Mouse (Mus musculus): Measurements from ENCODE around the gene Il10rb. TPM values are rescaled to one million over a fixed set of nuclear protein-coding genes. Genes with fewer than 3 reads are reported as not detected.

The Il10rb gene
- total RNA-seq, 1 experiment from 2014 or later: 313 TPM

DNA sequence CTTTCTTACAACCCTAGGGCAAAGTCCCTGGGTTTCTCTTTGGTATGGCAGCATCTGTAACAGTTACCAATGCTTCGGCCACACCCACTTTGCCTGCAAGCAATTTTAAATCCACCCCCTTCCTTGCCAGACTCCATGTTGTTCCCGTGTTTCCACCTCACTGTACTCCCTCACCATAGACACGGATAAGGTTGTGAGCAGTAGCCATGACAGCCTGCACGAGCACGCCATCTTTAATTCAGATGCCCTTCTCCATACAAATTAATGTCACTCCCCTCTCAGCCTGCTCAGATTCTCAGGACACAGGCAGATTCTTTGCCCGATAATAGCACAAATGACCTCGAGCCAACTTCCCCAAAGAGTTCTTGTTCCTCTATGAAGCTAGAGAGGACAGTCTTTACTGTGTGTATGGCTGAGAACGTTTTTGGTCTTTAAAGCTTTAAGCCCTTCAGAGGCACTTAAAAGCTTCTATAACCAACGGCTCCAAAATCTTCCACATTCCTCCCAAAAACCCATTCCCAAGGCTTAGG lies 23.6 kb upstream of the Il10rb start:
- DNase-seq: no peak

DNA sequence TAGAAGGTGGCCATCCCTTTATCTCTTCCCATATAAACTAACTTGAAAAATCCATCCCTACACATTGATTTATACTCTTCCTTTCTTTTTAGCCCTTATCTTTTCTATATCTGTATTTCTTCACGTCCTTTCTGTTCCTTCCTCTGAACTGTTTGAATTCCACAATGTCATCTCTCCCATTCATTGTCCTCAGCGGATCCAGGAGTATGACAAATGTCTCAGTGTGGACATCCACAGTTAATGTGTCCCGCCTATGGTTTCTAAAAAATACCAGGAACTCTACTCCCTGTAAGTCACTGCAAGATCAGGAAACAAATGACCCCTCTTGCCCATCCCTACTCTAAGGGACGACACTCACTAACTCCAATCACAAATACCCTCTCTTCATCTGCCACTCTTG lies 21.7 kb upstream of the Il10rb start:
- no peak for DNase-seq

DNA sequence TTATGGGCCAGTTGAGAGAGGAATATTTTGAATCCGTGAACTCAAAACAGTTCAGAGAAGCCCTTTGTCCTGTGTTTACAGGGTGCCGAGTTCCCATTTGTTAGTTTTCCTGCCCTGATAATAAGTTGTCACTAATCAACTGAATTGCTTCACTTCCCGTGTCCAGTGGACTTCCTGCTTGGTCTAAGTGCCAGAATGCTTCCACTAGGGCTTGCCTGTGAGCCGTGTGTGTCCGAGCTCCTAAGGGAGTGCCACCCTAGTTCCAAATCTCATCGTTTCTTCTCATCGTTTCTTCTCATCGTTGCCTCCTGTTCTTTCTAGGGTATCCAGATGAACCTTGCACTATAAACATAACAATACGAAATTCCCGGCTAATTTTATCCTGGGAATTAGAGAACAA lies 20.3 kb upstream of the Il10rb start:
- DNase-seq: no peak

DNA sequence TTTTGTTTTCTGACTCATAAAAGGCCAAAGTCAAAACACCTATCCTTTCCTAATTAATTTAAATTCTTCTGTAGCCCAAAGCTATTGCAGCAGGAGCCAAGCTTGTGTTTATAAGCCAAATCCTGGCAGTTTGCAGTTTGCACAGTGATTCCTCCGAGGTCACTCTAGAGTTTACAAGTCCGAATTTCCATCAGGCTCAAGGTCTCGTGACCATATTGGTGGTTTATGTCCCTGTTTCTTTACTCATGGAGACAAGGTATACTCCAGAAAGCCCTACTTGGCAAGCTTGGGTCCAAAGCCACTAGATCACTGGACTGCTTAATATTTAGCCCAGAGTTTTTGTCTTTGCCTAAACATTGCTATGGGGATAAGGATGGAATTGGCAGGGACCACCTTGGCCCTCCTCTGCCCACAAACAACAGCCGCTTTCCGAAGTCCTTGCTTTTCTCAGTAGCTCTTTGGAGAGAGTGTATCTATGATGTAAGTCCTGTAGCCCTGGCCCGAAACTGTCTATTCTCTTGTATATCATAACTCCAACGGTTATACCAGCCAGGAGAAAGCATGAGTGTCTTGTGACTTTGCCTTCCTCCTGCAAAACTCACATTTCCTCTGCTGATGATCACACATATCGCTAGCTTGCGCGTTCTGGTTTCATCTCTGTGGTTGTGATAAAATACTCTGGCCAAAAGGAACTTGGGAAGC lies 19.4 kb upstream of the Il10rb start:
- DNase-seq: no peak

GRCm38 (mm10) chr16:91387121-91387486 lies 18.9 kb upstream of the Il10rb start:
- no peak for DNase-seq

DNA sequence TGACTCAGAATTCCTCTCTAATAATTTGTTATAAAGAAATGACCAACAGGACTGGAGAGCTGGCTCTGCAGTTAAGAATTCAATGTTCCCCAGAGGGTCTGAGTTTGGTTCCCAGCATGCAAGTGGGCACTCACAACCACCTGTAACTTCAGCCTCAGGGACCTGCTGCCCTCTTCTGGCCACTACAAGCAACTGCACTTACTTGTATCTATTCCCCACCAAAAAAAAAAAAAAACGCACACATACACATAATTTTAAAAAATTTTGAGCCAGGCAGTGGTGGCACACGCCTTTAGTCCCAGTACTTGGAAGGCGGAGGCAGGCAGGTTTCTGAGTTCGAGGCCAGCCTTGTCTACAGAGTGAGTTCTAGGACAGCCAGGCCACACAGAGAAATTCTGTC lies 15.9 kb upstream of the Il10rb start:
- no peak for DNase-seq

DNA sequence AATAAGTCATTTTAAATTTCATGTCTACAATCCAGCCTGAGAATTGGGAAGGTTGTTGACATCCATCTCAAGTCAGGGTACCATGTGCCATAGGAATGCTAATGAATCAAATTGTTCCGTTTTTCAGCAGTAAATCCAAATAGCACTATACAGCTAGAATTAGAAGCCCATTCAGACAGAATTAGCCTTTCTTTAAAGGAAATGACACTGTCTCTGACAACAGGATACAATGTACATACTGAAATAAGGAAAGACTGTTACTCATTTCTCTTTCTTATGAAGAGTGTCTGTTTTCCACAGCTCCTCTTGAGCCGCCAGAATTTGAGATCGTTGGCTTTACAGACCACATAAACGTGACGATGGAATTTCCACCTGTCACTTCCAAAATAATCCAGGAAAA lies 14.5 kb upstream of the Il10rb start, which contains the start of gene Gm21970:
Gm21970 (plus strand) TSS at position 301 of the 400 bp plus-strand sequence.
- DNase-seq: no peak

DNA sequence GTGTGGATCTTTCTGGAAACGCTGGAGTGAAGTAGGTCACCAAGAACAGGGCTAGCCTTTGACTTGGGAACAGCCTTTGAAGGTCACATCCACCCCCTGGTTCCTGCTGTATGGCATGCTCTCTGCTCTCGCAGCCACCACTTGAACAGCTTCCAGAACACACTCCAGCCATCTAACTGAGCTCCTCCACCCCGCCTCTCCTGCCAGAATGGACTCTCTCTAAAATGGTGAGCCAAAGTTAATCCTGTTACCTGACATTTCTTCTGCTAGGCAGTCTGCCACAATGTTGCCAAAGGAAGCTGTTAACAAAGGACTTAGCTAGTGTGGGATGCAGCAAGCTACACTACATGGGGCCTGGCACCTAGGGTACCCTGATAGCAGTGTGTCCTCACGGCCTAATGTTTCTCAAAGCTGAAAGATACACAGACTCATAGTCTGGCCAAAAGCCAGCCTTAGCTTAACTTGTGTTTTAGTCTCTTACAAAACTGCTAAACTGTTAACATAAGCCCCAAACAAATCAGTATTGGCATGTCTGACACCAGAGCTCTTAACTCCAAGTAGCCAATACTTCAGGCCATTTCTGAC lies 11.0 kb upstream of the Il10rb start:
- no peak for DNase-seq

GRCm38 (mm10) chr16:91395633-91396392 lies 10.2 kb upstream of the Il10rb start:
- no peak for DNase-seq

GRCm38 (mm10) chr16:91396844-91397537 lies 9.0 kb upstream of the Il10rb start:
- DNase-seq: no peak

GRCm38 (mm10) chr16:91398030-91398429 lies 7.9 kb upstream of the Il10rb start:
- DNase-seq: peak; percentile 28

- DNase-seq: no peak
These were observed 7.0 kb upstream of the Il10rb start for GRCm38 (mm10) chr16:91398944-91399343.

DNA sequence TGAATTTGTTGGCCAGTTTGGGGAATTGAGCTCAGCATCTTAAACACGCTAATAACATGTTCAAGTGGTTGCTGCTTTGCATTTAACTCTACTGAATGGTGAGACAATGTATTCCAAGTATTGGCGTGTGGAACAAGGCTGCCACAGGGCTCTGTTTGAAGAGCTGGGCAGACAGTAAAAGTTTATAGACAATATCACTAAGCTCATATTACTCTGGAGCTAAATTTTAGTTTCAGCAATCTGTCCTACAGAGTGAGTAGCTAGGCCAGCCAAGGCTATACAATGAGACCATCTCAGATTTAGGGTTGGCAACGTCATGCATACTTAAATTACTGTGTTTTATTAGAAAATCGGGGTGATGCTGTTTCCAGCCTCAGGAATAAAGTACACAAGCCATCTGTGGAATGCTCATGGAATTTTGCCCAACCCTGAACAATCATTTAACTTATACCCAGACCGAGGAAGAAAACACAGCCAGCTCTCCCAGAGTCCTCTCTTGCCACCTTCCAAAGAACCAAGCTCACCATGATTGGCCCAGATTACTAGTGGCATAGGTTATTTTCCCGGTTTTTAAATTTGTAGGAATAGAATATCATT lies 4.3 kb upstream of the Il10rb start:
- DNase-seq: no peak

DNA sequence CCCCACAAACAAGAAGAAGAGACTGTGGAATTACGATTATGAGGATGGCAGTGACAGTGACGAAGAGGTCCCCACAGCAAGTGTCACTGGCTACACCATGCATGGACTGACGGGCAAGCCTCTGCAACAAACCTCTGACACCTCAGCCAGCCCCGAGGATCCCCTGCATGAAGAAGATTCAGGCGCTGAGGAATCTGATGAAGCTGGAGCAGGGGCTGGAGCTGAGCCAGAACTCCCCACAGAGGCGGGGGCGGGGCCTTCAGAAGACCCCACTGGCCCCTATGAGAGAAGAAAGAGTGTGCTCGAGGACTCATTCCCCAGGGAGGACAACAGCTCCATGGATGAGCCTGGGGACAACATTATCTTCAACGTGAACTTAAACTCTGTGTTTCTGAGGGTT lies 2.2 kb upstream of the Il10rb start:
- no peak for DNase-seq

GRCm38 (mm10) chr16:91404187-91404586 lies 1.8 kb upstream of the Il10rb start:
- no peak for DNase-seq

DNA sequence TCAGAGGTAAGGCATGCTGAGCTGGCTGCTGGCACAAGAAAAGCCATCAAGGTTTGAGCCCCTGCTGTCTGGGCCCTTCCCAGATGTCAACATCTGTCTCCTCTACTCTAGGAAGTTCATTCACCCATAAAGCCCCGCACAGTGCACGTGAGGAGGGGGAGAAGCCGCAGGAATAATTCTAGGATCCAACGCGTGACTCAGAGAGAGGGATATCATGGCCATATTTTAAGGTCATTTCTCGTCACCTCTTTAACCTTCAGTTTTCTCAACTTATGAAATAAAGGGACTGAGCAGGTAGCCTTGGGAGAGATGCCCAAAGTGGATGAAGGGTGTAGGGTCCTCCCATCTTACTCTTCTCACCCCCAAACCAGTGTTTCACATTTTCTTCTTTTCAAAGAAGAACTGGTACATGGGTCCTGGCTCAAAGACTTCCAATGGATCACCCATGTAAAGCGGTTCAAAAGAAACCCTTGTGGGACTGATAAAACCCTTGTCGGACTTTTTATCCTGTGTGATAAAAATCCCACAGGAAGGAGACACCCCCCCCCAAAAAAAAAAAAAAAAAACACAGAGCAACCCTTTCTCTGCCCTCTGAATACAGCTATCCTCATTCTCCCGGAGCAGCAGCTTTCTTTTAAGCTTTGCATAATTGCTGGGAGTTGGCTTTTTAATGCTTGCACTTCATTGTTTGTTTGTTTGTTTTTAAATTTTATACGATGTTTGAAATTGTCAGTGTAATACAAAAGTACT lies 961 bp upstream of the Il10rb start:
- no peak for DNase-seq

DNA sequence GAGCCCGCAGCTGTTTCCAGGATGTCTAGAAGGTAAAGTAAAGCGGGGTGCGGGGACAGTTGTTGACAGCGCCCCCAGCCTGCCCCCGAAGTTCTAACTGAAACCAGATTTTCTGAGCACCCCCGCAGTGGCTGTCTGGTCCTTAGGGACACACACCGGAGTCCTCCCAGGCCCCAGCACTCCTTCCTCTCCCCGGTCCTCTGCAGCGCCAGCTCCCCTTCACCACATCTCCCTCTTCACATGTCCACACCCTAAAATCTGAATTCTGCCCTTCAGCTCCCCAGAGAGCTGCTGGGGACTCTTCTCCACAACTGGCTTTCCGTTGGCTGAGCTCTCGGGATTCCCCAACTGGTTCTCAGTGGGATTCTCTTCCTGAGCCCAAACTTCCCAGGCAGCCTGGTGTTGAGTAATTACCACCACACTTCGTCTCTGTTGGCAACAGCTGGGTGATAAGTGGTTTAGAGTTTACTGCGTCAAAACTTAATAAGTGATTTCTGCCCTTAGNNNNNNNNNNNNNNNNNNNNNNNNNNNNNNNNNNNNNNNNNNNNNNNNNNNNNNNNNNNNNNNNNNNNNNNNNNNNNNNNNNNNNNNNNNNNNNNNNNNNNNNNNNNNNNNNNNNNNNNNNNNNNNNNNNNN lies 739 bp downstream of the Il10rb start:
- DNase-seq: no peak

- DNase-seq: no peak
These were observed 7.3 kb downstream of the Il10rb start for GRCm38 (mm10) chr16:91413102-91413844.

DNA sequence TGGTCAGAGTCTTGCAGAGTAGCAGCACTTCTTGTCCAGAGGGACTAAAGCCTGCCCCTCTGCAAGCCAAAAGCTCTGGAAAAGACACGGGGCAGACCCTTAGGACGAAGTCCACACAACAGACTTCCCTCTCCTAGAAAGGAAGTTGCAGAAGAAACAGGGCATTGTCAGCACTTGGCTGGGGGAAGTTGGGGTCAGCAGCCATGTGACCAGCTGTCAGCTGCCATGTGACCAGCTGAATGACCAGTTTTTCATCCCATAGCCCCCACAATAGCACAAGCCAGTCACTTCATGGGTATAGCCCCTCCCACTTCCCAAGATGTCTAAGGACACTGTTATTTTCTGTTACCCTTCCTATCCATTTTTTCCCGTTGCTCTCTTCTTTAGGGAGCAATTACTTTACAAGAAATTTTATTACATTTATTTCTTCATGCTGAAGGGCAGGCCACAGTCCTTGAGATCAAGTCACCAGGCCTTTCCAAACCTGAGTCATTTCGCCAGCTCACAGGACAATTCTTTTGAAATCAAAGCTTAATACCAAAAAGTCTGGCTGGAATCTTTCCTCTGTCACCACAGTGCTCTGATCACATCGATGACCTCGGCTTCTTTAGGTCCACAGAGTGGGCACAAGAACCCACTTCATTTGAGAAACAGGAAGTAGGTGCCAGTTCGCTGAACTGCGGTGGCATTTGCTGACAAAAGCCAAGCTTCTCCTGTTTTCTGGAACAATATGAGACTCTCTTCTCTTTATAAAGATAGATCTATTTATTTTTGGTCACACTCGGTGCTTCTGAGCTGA lies 9.6 kb downstream of the Il10rb start:
- no peak for DNase-seq

Data from adrenal gland, postnatal 25 days (tissue).